Mouse (Mus musculus) stomach, postnatal 0 days (tissue): Measurements from ENCODE around the gene Plod1. TPM values are rescaled to one million over a fixed set of nuclear protein-coding genes. Genes with fewer than 3 reads are reported as not detected.

Experiments used
- ATAC-seq: fragments of 200-750 bp; cut with Nextera tagmentation; 2 replicates; pipeline ENCODE4 v1.8.0; 2017; ENCODE audit not compliant: low FRiP score, low TSS enrichment
- DNase-seq: peaks from one replicate; pipeline ENCODE4 v3.0.0-alpha.2; 2016; ENCODE audit warnings: low spot score
- H3K27ac ChIP-seq: fragments of 300-500 bp; sonication (generic); replicated peaks from 2 replicates; pipeline ENCODE4 v1.5.1; 2014; ENCODE audit warnings: mild to moderate bottlenecking, control low read depth
- H3K27me3 ChIP-seq: fragments of 300-500 bp; sonication (generic); 2 replicates; pipeline ENCODE4 v1.6.1; 2014; ENCODE audit warnings: low read length; ENCODE audit not compliant: control insufficient read depth, insufficient read depth
- H3K36me3 ChIP-seq: fragments of 300-500 bp; sonication (generic); 2 replicates; pipeline ENCODE4 v1.6.1; 2014; ENCODE audit warnings: low read length, mixed read lengths; ENCODE audit not compliant: control insufficient read depth, insufficient read depth
- H3K4me1 ChIP-seq: fragments of 300-500 bp; sonication (generic); replicated peaks from 2 replicates; pipeline ENCODE4 v1.6.1; 2014; ENCODE audit warnings: antibody characterized with exemption; ENCODE audit not compliant: control insufficient read depth, insufficient read depth
- H3K4me2 ChIP-seq: fragments of 300-500 bp; sonication (generic); replicated peaks from 2 replicates; pipeline ENCODE4 v1.6.1; 2014; ENCODE audit warnings: low read depth, mild to moderate bottlenecking, control low read depth, moderate library complexity
- H3K4me3 ChIP-seq: fragments of 300-500 bp; sonication (generic); 2 replicates; pipeline ENCODE4 v1.5.1; 2014; ENCODE audit warnings: low read depth, low read length, control low read depth
- H3K9ac ChIP-seq: fragments of 300-500 bp; sonication (generic); 2 replicates; pipeline ENCODE4 v1.6.1; 2014; ENCODE audit warnings: mild to moderate bottlenecking, low read length, control low read depth, mixed read lengths
- H3K9me3 ChIP-seq: fragments of 300-500 bp; sonication (generic); 2 replicates; pipeline ENCODE4 v1.6.1; 2016; ENCODE audit warnings: low read length; ENCODE audit not compliant: control insufficient read depth
- CTCF ChIP-seq: IDR thresholded peaks from 2 replicates; pipeline ENCODE4 v1.5.1; 2016; ENCODE audit warnings: antibody characterized with exemption, low read depth, mild to moderate bottlenecking, moderate library complexity
- EP300 ChIP-seq: optimal IDR thresholded peaks from 2 replicates; pipeline ENCODE3; 2016; ENCODE audit warnings: antibody characterized with exemption
- WGBS: fragments of 180-500 bp; shearing (Covaris S2); extraction: QIAGEN DNeasy Blood & Tissue Kit; methylation state at CpG from one replicate; pipeline ENCODE4 v1.1.7; 2014; 5-methylcytosine and 5-hydroxymethylcytosine counted together
- polyA plus RNA-seq: library from polyadenylated mRNA; unstranded; fragments of >200 nt; fragmentation: Nextera tagmentation; extraction: Ambion mirVana; gene quantifications from 2 replicates; pipeline ENCODE4 v1.2.1, GENCODE M21; 2015

Gene Plod1
- polyA plus RNA-seq, 1 experiment from 2014 or later: 20.1 TPM

DNA sequence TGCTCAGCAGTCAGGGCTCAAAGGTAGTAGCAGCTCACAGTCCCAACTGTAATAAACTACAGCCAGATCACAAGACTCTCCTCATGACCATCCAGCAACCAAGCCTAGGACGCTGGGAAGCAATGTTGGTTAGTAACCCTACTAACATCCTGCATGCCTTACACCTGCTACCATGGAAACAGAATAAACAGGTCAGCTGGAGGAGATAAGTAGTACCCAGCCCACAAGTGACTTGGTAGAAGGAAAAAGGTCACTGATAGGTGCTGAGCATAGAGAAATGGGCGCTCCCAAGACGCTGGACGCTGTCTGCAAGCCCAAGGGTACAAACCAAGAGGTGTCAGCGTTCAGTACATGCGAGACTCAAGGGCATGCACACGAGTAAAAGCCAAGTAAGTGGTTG lies 36.1 kb downstream of the Plod1 start:
- Histone ChIP-seq H3K36me3 (peaks cover 11% of the 10 kb centered on the region), H3K4me2 (no peak overlapping the region), H3K9ac (no peak overlapping the region), H3K4me1 (peaks cover 8% of the 10 kb centered on the region; the same call in 1 of the 2 replicates), H3K4me3 (no peak overlapping the region), H3K27me3 (no peaks in the 10 kb centered on the region), H3K27ac (peak overlapping the region; percentile 49; the same call in 1 of the 2 replicates), H3K9me3 (no peaks in the 10 kb centered on the region)
- DNase-seq (no peak), ATAC-seq (peak; percentile 62)
- no peak for TF ChIP-seq CTCF
- TF ChIP-seq EP300: no peak
- WGBS: 75% methylated on average over 7 of the region's 7 CpGs

DNA sequence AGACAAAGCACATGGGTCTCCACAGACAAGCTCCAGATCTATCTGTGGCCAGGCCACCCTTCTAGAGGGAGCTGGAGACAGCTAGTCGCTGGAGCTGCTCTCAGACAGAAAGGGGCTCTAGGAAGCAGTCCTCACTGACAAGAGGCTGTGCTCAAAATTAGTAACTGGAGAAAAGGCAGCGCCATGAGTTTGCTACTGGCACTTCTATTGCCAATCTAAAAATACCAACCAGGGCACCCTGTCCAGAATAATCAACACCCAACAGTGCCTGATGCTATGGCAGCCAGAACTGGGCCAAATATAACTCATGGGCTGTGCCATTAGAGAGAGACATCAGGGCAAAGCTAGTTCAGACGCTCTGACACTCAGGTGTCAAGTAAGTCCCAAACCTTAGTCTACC lies 39.2 kb downstream of the Plod1 start:
- Histone ChIP-seq H3K4me3 (no peak overlapping the region), H3K4me2 (no peak overlapping the region), H3K4me1 (0 out of 2 replicates have a peak, but pooled peaks cover 3% of the 10 kb centered on the region), H3K36me3 (peaks cover 11% of the 10 kb centered on the region), H3K9me3 (no peaks in the 10 kb centered on the region), H3K9ac (no peak overlapping the region), H3K27ac (no peak overlapping the region), H3K27me3 (no peaks in the 10 kb centered on the region)
- no peak for DNase-seq
- 85% methylated on average over 3 of the region's 3 CpGs for WGBS
- TF ChIP-seq EP300: no peak
- TF ChIP-seq CTCF: no peak
- ATAC-seq: no peak

DNA sequence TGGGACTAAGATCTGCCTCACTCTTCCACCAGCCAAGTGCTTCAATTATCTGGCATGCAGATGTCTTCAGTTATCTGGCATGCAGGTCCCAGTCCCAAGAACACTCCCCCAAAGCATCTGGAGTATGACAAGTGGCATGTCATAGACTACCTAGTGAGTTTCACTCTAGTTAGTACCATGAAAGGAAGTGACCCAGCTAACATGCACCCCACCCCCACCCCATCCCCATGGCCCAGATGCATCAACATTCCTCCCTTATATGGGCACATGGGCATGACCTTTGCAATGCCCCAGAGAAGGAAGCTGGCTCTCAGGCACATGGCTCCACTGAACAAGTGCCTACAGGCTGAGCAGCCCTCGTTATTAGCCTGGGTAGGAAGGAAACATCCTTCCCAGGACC lies 40.2 kb downstream of the Plod1 start:
- H3K4me1 ChIP-seq: 0 out of 2 replicates have a peak, but pooled peaks cover 3% of the 10 kb centered on the region
- peaks cover 11% of the 10 kb centered on the region for H3K36me3 ChIP-seq
- ATAC-seq (no peak), DNase-seq (no peak)
- H3K9ac ChIP-seq: no peak overlapping the region
- H3K27me3 ChIP-seq: no peaks in the 10 kb centered on the region
- H3K4me3 ChIP-seq: no peak overlapping the region
- 47% methylated on average over 1 of the region's 1 CpGs for WGBS
- TF ChIP-seq EP300 (no peak), CTCF (no peak)
- no peaks in the 10 kb centered on the region for H3K9me3 ChIP-seq
- H3K27ac ChIP-seq: no peak overlapping the region
- H3K4me2 ChIP-seq: no peak overlapping the region

DNA sequence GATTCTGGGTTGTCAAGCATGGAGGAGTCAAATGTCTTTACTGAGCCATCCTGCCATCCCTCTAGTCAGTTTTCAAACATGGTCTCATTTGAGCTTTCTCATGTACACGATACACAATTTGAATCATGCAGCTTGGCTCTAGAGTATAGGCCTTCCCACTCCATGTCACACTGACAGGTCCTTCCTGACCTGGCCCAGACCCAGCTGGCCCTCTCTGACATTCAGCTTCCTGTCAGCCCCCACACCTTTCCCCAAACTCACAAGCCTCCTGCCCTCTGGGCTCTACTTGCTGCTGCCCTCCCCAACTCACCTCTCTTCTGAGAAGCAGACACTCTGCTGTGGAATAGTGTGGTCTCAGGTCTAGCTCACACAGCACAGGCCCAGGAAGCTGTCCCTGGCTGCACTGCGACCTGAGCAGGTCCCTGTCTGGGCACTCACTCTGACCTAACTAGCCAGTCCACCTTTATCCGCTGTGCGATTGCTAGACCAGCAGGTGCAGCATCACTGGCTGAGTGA lies 40.7 kb downstream of the Plod1 start:
- 0 out of 2 replicates have a peak, but pooled peaks cover 3% of the 10 kb centered on the region for H3K4me1 ChIP-seq
- H3K4me2 ChIP-seq: no peak overlapping the region
- H3K9ac ChIP-seq: no peak overlapping the region
- WGBS: 85% methylated on average over 4 of the region's 4 CpGs
- TF ChIP-seq CTCF: no peak
- TF ChIP-seq EP300: no peak
- H3K9me3 ChIP-seq: no peaks in the 10 kb centered on the region
- peaks cover 13% of the 10 kb centered on the region for H3K36me3 ChIP-seq
- no peak overlapping the region for H3K27ac ChIP-seq
- ATAC-seq: no peak
- no peak for DNase-seq
- H3K4me3 ChIP-seq: no peak overlapping the region
- H3K27me3 ChIP-seq: no peaks in the 10 kb centered on the region

DNA sequence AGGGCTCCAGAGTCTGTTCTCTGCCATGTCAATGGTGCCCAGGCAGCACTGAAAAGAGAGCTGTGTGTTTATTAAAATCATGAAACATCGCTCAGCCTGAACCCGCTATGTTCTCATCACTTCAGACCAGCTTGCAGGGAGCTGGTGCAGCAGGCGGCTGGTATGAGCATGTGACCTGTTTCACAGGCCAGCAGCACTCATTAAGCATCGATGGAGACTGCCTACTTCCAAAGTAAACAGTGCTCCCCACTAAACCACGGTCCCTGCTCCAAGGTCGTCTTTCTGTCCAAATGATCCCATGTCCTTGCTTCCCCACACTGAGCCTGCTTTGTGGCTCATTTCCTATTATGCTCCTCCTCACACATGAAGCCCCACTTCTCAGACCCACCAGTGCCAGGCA lies 46.2 kb downstream of the Plod1 start:
- TF ChIP-seq CTCF (no peak), EP300 (no peak)
- Histone ChIP-seq H3K4me2 (no peak overlapping the region), H3K4me3 (no peak overlapping the region), H3K9ac (no peak overlapping the region), H3K4me1 (no peaks in the 10 kb centered on the region), H3K27me3 (no peaks in the 10 kb centered on the region), H3K9me3 (no peaks in the 10 kb centered on the region), H3K36me3 (peaks cover 16% of the 10 kb centered on the region), H3K27ac (no peak overlapping the region)
- WGBS: 84% methylated on average over 6 of the region's 6 CpGs
- ATAC-seq: no peak
- DNase-seq: no peak

DNA sequence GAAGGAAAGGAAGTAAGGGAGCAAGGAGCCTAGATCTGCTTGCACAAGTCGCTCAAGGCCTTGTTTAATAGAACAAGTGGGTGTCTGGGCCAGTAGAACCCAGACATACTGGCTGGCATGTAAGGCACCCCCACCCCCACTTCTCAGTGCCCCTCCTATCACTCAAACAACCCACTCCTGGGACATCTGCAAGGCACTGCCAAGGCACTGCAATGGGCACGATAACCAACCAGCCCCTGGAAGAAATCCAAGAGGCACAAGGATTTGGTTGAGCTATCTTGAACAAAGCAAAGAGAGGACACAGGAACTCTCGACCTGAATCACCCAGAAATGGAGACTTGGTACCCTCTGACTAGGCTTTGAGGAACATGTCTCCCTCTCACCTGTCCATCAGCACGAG lies 48.3 kb downstream of the Plod1 start:
- WGBS: 94% methylated on average over 4 of the region's 4 CpGs
- no peak overlapping the region for H3K9ac ChIP-seq
- peaks cover 20% of the 10 kb centered on the region for H3K36me3 ChIP-seq
- DNase-seq (no peak), ATAC-seq (no peak)
- no peak overlapping the region for H3K4me2 ChIP-seq
- H3K9me3 ChIP-seq: no peaks in the 10 kb centered on the region
- TF ChIP-seq EP300 (no peak), CTCF (no peak)
- no peaks in the 10 kb centered on the region for H3K27me3 ChIP-seq
- no peak overlapping the region for H3K27ac ChIP-seq
- H3K4me1 ChIP-seq: no peaks in the 10 kb centered on the region
- no peak overlapping the region for H3K4me3 ChIP-seq
